Mouse (Mus musculus): Measurements from ENCODE around the gene 1600015I10Rik. TPM values are rescaled to one million over a fixed set of nuclear protein-coding genes. Genes with fewer than 3 reads are reported as not detected.
"Not testable (repeated sequence)": the region's sequence is repeated elsewhere in the genome, so short reads cannot be mapped to it uniquely, and the experiment has no call there.

Gene 1600015I10Rik
- polyA plus RNA-seq, 1 experiment from 2014 or later, result not detected

GRCm38 (mm10) chr6:48913587-48913986 lies 16.1 kb upstream of the 1600015I10Rik start:
- H3K4me3 ChIP-seq, result no peak overlapping the region

GRCm38 (mm10) chr6:48949596-48949995 lies 19.9 kb downstream of the 1600015I10Rik start:
- Histone ChIP-seq H3K27ac (no peak overlapping the region), H3K9ac (no peak overlapping the region), H3K27me3 (replicated peaks) (no peaks in the 10 kb centered on the region), H3K36me3 (replicated peaks) (no peaks in the 10 kb centered on the region), H3K4me2 (no peak overlapping the region), H3K4me1 (no peaks in the 10 kb centered on the region), H3K9me3 (no peaks in the 10 kb centered on the region), H3K4me3 (no peak overlapping the region)
- ATAC-seq (replicated peaks), result no peak
- WGBS, result 68% methylated on average over 2 of the region's 2 CpGs

More at GRCm38 (mm10) chr6:48913587-48913986, 16.1 kb upstream of the 1600015I10Rik start:
- Histone ChIP-seq H3K27me3 (replicated peaks) (no peaks in the 10 kb centered on the region), H3K36me3 (replicated peaks) (no peaks in the 10 kb centered on the region), H3K9ac (no peak overlapping the region), H3K27ac (no peak overlapping the region), H3K9me3 (no peaks in the 10 kb centered on the region), H3K4me1 (no peaks in the 10 kb centered on the region), H3K4me2 (no peak overlapping the region)
- no peak for ATAC-seq (replicated peaks)
- WGBS, result 96% methylated on average over 2 of the region's 2 CpGs

GRCm38 (mm10) chr6:48950676-48951075 lies 21.0 kb downstream of the 1600015I10Rik start:
- H3K27me3 ChIP-seq (replicated peaks), result no peaks in the 10 kb centered on the region
- H3K4me3 ChIP-seq, result no peak overlapping the region
- ATAC-seq (replicated peaks), result no peak
- H3K27ac ChIP-seq, result no peak overlapping the region
- H3K36me3 ChIP-seq (replicated peaks), result no peaks in the 10 kb centered on the region
- H3K4me1 ChIP-seq, result no peaks in the 10 kb centered on the region
- no peak overlapping the region for H3K4me2 ChIP-seq
- no peak overlapping the region for H3K9ac ChIP-seq
- 87% methylated on average over 5 of the region's 5 CpGs for WGBS
- no peaks in the 10 kb centered on the region for H3K9me3 ChIP-seq

- H3K36me3 ChIP-seq (replicated peaks), result no peaks in the 10 kb centered on the region
- H3K4me1 ChIP-seq, result no peaks in the 10 kb centered on the region
- no peak for ATAC-seq (replicated peaks)
- no peak overlapping the region for H3K4me2 ChIP-seq
- no peak overlapping the region for H3K4me3 ChIP-seq
- no peaks in the 10 kb centered on the region for H3K27me3 ChIP-seq (replicated peaks)
- no peak overlapping the region for H3K27ac ChIP-seq
- no peaks in the 10 kb centered on the region for H3K9me3 ChIP-seq
- WGBS, result 85% methylated on average over 6 of the region's 6 CpGs
- no peak overlapping the region for H3K9ac ChIP-seq
Observed at GRCm38 (mm10) chr6:48951630-48952029, 21.9 kb downstream of the 1600015I10Rik start.

- Histone ChIP-seq H3K9ac (no peak overlapping the region), H3K9me3 (no peaks in the 10 kb centered on the region), H3K4me1 (no peaks in the 10 kb centered on the region), H3K27ac (no peak overlapping the region), H3K36me3 (replicated peaks) (no peaks in the 10 kb centered on the region), H3K4me2 (no peak overlapping the region), H3K4me3 (no peak overlapping the region), H3K27me3 (replicated peaks) (no peaks in the 10 kb centered on the region)
- no peak for ATAC-seq (replicated peaks)
- 87% methylated on average over 5 of the region's 5 CpGs for WGBS
Observed at GRCm38 (mm10) chr6:48953220-48953619, 23.5 kb downstream of the 1600015I10Rik start.

GRCm38 (mm10) chr6:48954211-48954610 lies 24.5 kb downstream of the 1600015I10Rik start:
- no peak for ATAC-seq (replicated peaks)
- Histone ChIP-seq H3K4me1 (no peaks in the 10 kb centered on the region), H3K27ac (no peak overlapping the region), H3K4me2 (no peak overlapping the region), H3K36me3 (replicated peaks) (no peaks in the 10 kb centered on the region), H3K27me3 (replicated peaks) (no peaks in the 10 kb centered on the region), H3K9ac (no peak overlapping the region), H3K4me3 (no peak overlapping the region), H3K9me3 (no peaks in the 10 kb centered on the region)
- 82% methylated on average over 5 of the region's 5 CpGs for WGBS

- H3K9ac ChIP-seq, result no peak overlapping the region
- no peaks in the 10 kb centered on the region for H3K36me3 ChIP-seq (replicated peaks)
- WGBS, result 53% methylated on average over 1 of the region's 1 CpGs
- no peak overlapping the region for H3K4me2 ChIP-seq
- H3K4me1 ChIP-seq, result no peaks in the 10 kb centered on the region
- H3K27me3 ChIP-seq (replicated peaks), result no peaks in the 10 kb centered on the region
- no peaks in the 10 kb centered on the region for H3K9me3 ChIP-seq
- no peak overlapping the region for H3K4me3 ChIP-seq
- H3K27ac ChIP-seq, result no peak overlapping the region
- ATAC-seq (replicated peaks), result no peak
Observed at GRCm38 (mm10) chr6:48954946-48955345, 25.3 kb downstream of the 1600015I10Rik start.

DNA sequence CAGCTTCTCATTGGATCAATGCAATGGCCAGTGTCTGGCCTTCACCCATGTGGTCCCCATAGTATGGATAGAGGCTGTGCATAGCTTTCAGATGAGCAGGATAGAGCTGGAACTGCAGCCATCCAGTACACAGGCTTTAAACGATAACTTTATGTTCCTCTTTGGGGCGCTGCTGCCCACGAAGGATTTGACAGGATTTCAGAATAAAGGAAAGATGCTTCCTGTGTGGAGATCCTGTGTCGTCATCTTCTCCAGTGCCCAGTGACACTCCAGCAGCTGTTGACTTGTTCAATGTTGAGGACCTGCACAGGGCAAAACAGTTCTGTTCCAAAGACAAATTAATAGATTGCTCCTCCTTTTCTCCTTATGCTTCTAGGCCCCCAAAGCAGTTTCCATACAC lies 27.1 kb downstream of the 1600015I10Rik start:
- WGBS, result 91% methylated on average over 4 of the region's 4 CpGs

DNA sequence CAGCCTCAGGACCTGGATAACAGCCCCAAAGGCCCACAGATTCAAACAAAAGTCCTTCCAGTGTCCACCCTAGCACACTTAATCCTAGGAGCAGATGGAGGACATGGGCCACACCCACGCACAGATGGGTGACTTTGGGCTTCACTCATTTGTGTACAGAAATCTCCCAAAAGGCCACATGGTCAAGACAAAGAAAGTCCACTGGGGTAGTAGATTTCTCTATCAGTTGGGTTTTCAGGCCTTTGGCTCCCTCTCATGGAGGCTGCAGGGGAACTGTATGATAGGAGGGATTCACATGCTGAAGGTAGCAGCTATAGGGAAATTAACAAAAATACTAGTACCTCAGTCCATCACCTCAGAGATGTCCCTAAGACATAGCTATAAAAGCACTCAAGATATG lies 28.4 kb downstream of the 1600015I10Rik start:
- no peak overlapping the region for H3K27ac ChIP-seq
- H3K9ac ChIP-seq, result no peak overlapping the region
- H3K9me3 ChIP-seq, result no peaks in the 10 kb centered on the region
- no peaks in the 10 kb centered on the region for H3K4me1 ChIP-seq
- no peak for ATAC-seq (replicated peaks)
- H3K27me3 ChIP-seq (replicated peaks), result no peaks in the 10 kb centered on the region
- no peak overlapping the region for H3K4me2 ChIP-seq
- no peaks in the 10 kb centered on the region for H3K36me3 ChIP-seq (replicated peaks)
- no peak overlapping the region for H3K4me3 ChIP-seq
- 63% methylated on average over 1 of the region's 1 CpGs for WGBS

More for the DNA sequence above, 27.1 kb downstream of the 1600015I10Rik start:
- no peak for ATAC-seq (replicated peaks)
- Histone ChIP-seq H3K4me2 (no peak overlapping the region), H3K9ac (no peak overlapping the region), H3K27me3 (replicated peaks) (no peaks in the 10 kb centered on the region), H3K36me3 (replicated peaks) (no peaks in the 10 kb centered on the region), H3K4me1 (no peaks in the 10 kb centered on the region), H3K4me3 (no peak overlapping the region), H3K9me3 (no peaks in the 10 kb centered on the region), H3K27ac (no peak overlapping the region)

DNA sequence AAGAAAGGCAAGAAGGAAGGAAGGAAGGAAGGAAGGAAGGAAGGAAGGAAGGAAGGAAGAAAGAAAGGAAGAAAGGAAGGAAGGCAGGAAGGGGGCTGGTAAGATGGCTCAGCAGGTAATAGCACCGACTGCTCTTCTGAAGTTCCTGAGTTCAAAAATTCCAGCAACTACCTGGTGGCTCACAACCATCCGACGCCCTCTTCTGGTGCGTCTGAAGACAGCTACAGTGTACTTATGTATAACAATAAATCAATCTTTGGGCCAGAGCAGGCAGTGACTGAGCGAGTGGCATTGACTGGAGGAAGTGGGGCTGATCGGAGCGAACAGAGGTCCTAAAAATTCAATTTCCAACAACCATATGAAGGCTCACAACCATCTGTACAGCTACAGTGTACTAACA lies 29.5 kb downstream of the 1600015I10Rik start:
- not testable (repeated sequence) for H3K4me3 ChIP-seq; H3K9me3 ChIP-seq; H3K27me3 ChIP-seq (replicated peaks); H3K4me1 ChIP-seq; H3K4me2 ChIP-seq; H3K27ac ChIP-seq; ATAC-seq (replicated peaks); H3K9ac ChIP-seq; H3K36me3 ChIP-seq (replicated peaks)
- 33% methylated on average over 7 of the region's 7 CpGs for WGBS

DNA sequence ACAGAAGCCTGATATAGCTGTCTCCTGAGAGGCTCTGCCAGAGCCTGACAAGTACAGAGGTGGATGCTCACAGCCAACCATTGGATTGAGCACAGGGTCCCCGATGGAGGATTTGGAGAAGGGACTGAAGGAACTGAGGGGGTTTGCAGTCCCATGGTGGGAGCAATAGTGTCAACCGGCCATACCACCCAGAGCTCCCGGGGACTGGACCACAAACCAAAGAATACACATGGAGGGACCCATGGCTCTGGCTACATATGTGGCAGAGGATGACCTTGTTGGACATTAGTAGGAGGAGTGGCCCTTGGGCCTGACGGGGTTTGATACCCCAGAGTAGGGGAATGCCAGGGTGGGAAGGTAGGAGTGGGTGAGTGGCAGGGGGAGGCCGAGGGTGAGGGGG lies 37.0 kb downstream of the 1600015I10Rik start:
- not testable (repeated sequence) for H3K27ac ChIP-seq; H3K4me3 ChIP-seq; H3K9me3 ChIP-seq; ATAC-seq (replicated peaks); H3K4me1 ChIP-seq; H3K4me2 ChIP-seq; H3K36me3 ChIP-seq (replicated peaks); H3K27me3 ChIP-seq (replicated peaks); H3K9ac ChIP-seq
- WGBS, result 93% methylated on average over 5 of the region's 5 CpGs

GRCm38 (mm10) chr6:48967868-48968267 lies 38.2 kb downstream of the 1600015I10Rik start:
- no peak overlapping the region for H3K27ac ChIP-seq
- no peaks in the 10 kb centered on the region for H3K27me3 ChIP-seq (replicated peaks)
- H3K4me1 ChIP-seq, result no peaks in the 10 kb centered on the region
- no peak for ATAC-seq (replicated peaks)
- H3K36me3 ChIP-seq (replicated peaks), result no peaks in the 10 kb centered on the region
- H3K4me2 ChIP-seq, result no peak overlapping the region
- no peak overlapping the region for H3K9ac ChIP-seq
- H3K4me3 ChIP-seq, result no peak overlapping the region
- H3K9me3 ChIP-seq, result no peaks in the 10 kb centered on the region

GRCm38 (mm10) chr6:48974663-48975062 lies 45.0 kb downstream of the 1600015I10Rik start, which contains the start of gene Doxl2:
Doxl2 (plus strand) TSS chr6:48974963.
- ATAC-seq (replicated peaks), result no peak
- H3K4me1 ChIP-seq, result no peaks in the 10 kb centered on the region
- no peaks in the 10 kb centered on the region for H3K27me3 ChIP-seq (replicated peaks)
- H3K27ac ChIP-seq, result no peak within 1 kb of the TSS
- H3K4me2 ChIP-seq, result no peak within 1 kb of the TSS
- 84% methylated on average over 2 of the region's 2 CpGs for WGBS
- H3K9ac ChIP-seq, result no peak within 1 kb of the TSS
- no peak within 1 kb of the TSS for H3K4me3 ChIP-seq
- no peaks in the 10 kb centered on the region for H3K9me3 ChIP-seq
- no peaks in the 10 kb centered on the region for H3K36me3 ChIP-seq (replicated peaks)

Measured in midbrain, embryonic 15.5 days (tissue).